Mouse (Mus musculus) liver, postnatal 0 days (tissue): ENCODE measurements at regions not wholly inside any gene's neighbourhood (a gene's known extent, or its start where the extent isn't known, plus 50 kb on each side); places are given as distances from the start of the nearest gene placed in this dataset.

ENCODE experiments used
- ATAC-seq: fragments of 200-750 bp; cut with Nextera tagmentation; 2 replicates; pipeline ENCODE4 v1.8.0; 2017; ENCODE audit warnings: mild to moderate bottlenecking, moderate library complexity
- DNase-seq: peaks from one replicate; pipeline ENCODE4 v3.0.0-alpha.2; 2016
- H3K27ac ChIP-seq: fragments of 300-500 bp; sonication (generic); 2 replicates; pipeline ENCODE4 v1.5.1; 2014; ENCODE audit warnings: antibody characterized with exemption, moderate library complexity, mild to moderate bottlenecking, low read depth
- H3K27me3 ChIP-seq: fragments of 300-500 bp; sonication (generic); 2 replicates; pipeline ENCODE4 v1.6.1; 2014; ENCODE audit warnings: low read length, control low read depth, mixed read lengths; ENCODE audit not compliant: insufficient read depth
- H3K36me3 ChIP-seq: fragments of 300-500 bp; sonication (generic); replicated peaks from 2 replicates; pipeline ENCODE4 v1.6.1; 2014; ENCODE audit warnings: mild to moderate bottlenecking, control low read depth, low read length, moderate library complexity, mixed read lengths; ENCODE audit not compliant: insufficient read depth
- H3K4me1 ChIP-seq: fragments of 300-500 bp; sonication (generic); 2 replicates; pipeline ENCODE4 v1.6.1; 2014; ENCODE audit warnings: antibody characterized with exemption, mild to moderate bottlenecking, control low read depth; ENCODE audit not compliant: insufficient read depth
- H3K4me2 ChIP-seq: fragments of 300-500 bp; sonication (generic); 2 replicates; pipeline ENCODE4 v1.6.1; 2014; ENCODE audit warnings: low read depth, mild to moderate bottlenecking, low read length, moderate library complexity, mixed read lengths
- H3K4me3 ChIP-seq: fragments of 300-500 bp; sonication (generic); 2 replicates; pipeline ENCODE4 v1.5.1; 2014; ENCODE audit warnings: low read depth, low read length
- H3K9ac ChIP-seq: fragments of 300-500 bp; sonication (generic); replicated peaks from 2 replicates; pipeline ENCODE4 v1.6.1; 2014; ENCODE audit warnings: mild to moderate bottlenecking, moderate library complexity
- H3K9me3 ChIP-seq: fragments of 300-500 bp; sonication (generic); 2 replicates; pipeline ENCODE4 v1.6.1; 2016; ENCODE audit warnings: mild to moderate bottlenecking, control low read depth, low read length, mixed read lengths
- CTCF ChIP-seq: sonication (generic); IDR thresholded peaks from 2 replicates; pipeline ENCODE4 v1.5.1; 2016; ENCODE audit warnings: antibody characterized with exemption, low read depth
- EP300 ChIP-seq: IDR thresholded peaks from 2 replicates; pipeline ENCODE4 v1.6.1; 2016; ENCODE audit warnings: antibody characterized with exemption, low read depth, mild to moderate bottlenecking
- WGBS: fragments of 180-500 bp; shearing (Covaris S2); extraction: QIAGEN DNeasy Blood & Tissue Kit; methylation state at CpG from one replicate; pipeline ENCODE4 v1.1.7; 2014; ENCODE audit not compliant: insufficient replicate concordance; 5-methylcytosine and 5-hydroxymethylcytosine counted together

DNA sequence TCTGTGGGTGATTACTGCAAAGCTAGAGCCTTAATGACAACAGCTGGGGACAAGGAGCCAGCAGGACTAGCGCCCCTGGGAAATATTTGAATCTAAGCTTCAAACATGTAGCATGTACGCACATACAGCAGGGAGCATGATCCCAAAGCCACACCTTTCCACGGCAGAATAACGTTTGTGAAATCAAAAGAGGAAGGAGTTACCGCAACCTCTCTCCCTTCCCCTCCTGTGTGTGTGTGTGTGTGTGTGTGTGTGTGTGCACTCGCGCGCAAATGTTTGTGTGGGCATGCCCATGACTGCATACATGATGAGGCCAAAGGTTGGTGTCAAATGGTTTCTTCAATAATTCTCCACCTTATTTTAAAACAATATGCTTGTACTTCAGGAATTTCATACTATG, 132.9 kb downstream of the Rplp1 start:
- Histone ChIP-seq H3K9ac (no peak overlapping the region), H3K27ac (no peak overlapping the region), H3K36me3 (no peaks in the 10 kb centered on the region), H3K4me3 (no peak overlapping the region), H3K9me3 (no peaks in the 10 kb centered on the region), H3K4me2 (no peak overlapping the region), H3K4me1 (no peaks in the 10 kb centered on the region), H3K27me3 (no peaks in the 10 kb centered on the region)
- DNase-seq (no peak), ATAC-seq (no peak)
- WGBS = 44% methylated on average over 8 of the region's 8 CpGs
- no peak for TF ChIP-seq CTCF
- TF ChIP-seq EP300 = no peak

DNA sequence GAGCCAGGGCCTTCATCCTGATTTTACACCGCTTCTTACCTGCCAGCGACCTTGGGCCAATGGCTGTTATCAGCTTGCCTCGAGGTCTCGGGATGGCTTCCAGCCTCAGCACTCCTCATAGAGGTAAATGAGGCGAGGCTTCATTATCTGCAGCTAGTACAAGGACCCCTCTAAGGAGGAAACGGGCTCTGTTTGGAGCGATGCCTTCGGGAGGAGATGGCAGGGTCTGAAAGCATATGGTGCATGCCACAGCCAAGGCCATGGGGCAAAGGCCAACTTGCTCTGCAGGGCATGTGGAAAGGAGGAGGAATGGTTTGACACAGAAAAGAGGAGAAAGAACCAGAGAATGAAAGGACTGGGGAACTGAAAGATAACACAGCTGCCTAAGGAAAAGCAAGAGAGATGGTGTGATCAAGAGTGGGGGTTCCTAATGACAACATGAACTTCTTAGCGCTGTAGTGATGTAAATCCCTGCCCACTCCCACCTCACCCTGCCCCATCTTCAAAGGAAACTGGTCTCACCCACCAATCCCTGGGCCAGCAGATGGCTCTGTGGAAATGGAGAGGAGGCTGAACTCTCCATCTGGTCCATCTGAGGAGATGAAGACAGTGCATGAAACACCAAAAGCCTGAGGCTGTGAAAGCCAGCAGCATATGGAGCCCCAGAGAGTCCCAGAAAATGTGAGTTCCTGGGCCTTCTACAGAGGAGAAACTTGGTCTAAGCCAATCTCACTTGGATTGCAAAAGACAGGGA, 134.0 kb downstream of the Rplp1 start:
- ATAC-seq (no peak), DNase-seq (no peak)
- 76% methylated on average over 9 of the region's 9 CpGs for WGBS
- Histone ChIP-seq H3K27ac (no peak overlapping the region), H3K27me3 (no peaks in the 10 kb centered on the region), H3K4me1 (no peaks in the 10 kb centered on the region), H3K4me3 (no peak overlapping the region), H3K36me3 (no peaks in the 10 kb centered on the region), H3K4me2 (no peak overlapping the region), H3K9me3 (no peaks in the 10 kb centered on the region), H3K9ac (no peak overlapping the region)
- no peak for TF ChIP-seq EP300
- TF ChIP-seq CTCF = no peak

DNA sequence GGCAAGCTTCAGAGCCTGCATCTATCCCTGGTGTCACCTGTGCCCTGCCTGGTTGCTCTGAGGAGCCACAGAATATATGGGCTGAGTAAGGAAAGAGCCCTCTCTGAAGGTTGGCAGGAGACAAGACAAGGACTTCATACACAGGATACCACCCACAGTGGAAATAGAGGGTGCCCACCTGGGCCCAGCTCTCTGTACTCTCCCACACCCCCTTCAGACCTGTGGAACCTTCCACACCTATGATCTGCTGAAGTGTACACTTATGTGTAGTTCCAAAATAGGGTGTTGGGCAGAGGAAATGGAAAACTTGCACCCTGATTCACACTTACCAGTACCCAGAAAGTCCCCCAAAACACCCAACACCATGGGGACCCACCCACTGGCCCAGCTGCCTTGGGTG, 135.2 kb downstream of the Rplp1 start:
- no peak for ATAC-seq
- no peak for DNase-seq
- Histone ChIP-seq H3K27me3 (no peaks in the 10 kb centered on the region), H3K9ac (no peak overlapping the region), H3K4me1 (no peaks in the 10 kb centered on the region), H3K36me3 (no peaks in the 10 kb centered on the region), H3K4me2 (no peak overlapping the region), H3K9me3 (no peaks in the 10 kb centered on the region), H3K4me3 (no peak overlapping the region), H3K27ac (no peak overlapping the region)
- TF ChIP-seq CTCF = no peak
- TF ChIP-seq EP300 = no peak

- no peak for ATAC-seq
- H3K27ac ChIP-seq = no peak overlapping the region
- WGBS = 73% methylated on average over 2 of the region's 2 CpGs
Measured at GRCm38 (mm10) chr9:61776446-61776845, 137.9 kb downstream of the Rplp1 start.

DNA sequence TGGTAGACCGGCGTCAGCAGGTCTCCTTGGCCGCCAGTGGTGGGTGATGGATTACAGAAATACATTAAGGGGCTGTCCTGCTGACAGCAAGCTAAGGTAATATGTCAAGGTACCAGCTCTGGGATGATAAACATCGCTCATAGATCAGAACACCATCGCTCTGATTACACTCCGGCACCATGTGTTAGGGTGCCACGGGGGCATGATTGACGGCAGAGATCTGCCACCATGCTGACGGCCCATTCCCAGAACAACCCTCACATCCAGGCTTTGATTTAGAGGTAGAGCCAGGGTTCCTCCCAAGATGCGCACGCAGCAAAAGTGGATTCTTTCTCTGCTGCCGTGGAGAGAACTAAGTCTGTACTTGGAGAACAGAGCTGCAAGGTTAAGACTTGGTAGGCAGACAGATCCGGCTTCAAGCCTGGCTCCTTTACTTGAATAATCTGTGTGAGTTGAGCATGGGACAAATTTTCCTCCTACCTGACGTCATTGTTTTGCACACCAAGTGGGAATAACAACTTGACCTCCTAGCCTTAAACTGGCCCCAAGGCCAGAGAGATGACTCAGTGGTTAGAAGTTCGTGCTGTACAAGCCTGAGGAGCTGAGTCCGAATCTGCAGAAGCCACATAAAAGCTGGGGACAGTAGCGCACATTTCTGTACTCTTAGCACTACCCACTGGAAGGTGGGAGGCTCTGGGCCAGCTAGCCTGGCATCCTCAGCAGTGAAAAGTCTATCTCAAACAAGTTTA, 144.0 kb downstream of the Rplp1 start:
- no peak overlapping the region for H3K9ac ChIP-seq
- no peaks in the 10 kb centered on the region for H3K27me3 ChIP-seq
- 75% methylated on average over 17 of the region's 17 CpGs for WGBS
- H3K4me1 ChIP-seq = no peaks in the 10 kb centered on the region
- no peaks in the 10 kb centered on the region for H3K9me3 ChIP-seq
- H3K4me2 ChIP-seq = no peak overlapping the region
- H3K36me3 ChIP-seq = no peaks in the 10 kb centered on the region
- H3K4me3 ChIP-seq = no peak overlapping the region
- TF ChIP-seq CTCF (no peak), EP300 (no peak)
- DNase-seq (no peak), ATAC-seq (no peak)
- H3K27ac ChIP-seq = no peak overlapping the region

More at GRCm38 (mm10) chr9:61776446-61776845, 137.9 kb downstream of the Rplp1 start:
- H3K4me2 ChIP-seq = no peak overlapping the region
- no peak overlapping the region for H3K4me3 ChIP-seq
- TF ChIP-seq CTCF (no peak), EP300 (no peak)
- H3K4me1 ChIP-seq = no peaks in the 10 kb centered on the region
- no peak overlapping the region for H3K9ac ChIP-seq
- DNase-seq = no peak
- H3K9me3 ChIP-seq = no peaks in the 10 kb centered on the region
- H3K36me3 ChIP-seq = no peaks in the 10 kb centered on the region
- H3K27me3 ChIP-seq = no peaks in the 10 kb centered on the region

- Histone ChIP-seq H3K27ac (no peak overlapping the region), H3K27me3 (no peaks in the 10 kb centered on the region), H3K36me3 (no peaks in the 10 kb centered on the region), H3K4me1 (no peaks in the 10 kb centered on the region), H3K9ac (no peak overlapping the region), H3K4me2 (no peak overlapping the region), H3K4me3 (no peak overlapping the region), H3K9me3 (no peaks in the 10 kb centered on the region)
- DNase-seq (no peak), ATAC-seq (no peak)
- TF ChIP-seq CTCF (no peak), EP300 (no peak)
- WGBS = 74% methylated on average over 6 of the region's 6 CpGs
Measured at GRCm38 (mm10) chr9:61766187-61766586, 148.2 kb downstream of the Rplp1 start.

DNA sequence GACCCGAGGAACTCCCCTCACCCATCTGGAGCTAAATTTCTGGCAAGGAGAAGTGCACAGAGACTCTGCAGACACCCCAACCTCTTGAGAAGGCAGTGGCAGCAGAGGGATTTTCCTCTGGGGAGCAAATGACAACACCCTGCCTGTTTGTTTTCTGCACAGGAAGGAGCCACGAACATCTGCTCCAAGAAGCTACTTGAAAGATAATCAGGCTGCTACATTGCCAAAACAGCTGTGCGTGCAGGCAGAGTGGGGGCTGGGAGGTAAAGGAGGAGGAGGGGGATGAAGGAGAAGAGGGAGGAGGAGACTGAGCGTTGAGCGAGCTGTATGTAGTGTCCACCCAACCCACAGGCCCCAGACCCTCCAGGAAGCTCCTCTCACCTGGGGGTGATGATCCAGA, 149.0 kb downstream of the Rplp1 start:
- DNase-seq (no peak), ATAC-seq (no peak)
- no peak overlapping the region for H3K9ac ChIP-seq
- no peaks in the 10 kb centered on the region for H3K36me3 ChIP-seq
- no peaks in the 10 kb centered on the region for H3K9me3 ChIP-seq
- no peak overlapping the region for H3K4me2 ChIP-seq
- no peaks in the 10 kb centered on the region for H3K4me1 ChIP-seq
- WGBS = 49% methylated on average over 5 of the region's 5 CpGs
- no peak overlapping the region for H3K4me3 ChIP-seq
- no peak overlapping the region for H3K27ac ChIP-seq
- TF ChIP-seq EP300 = no peak
- TF ChIP-seq CTCF = no peak
- no peaks in the 10 kb centered on the region for H3K27me3 ChIP-seq
